Mouse (Mus musculus): Measurements from ENCODE around the gene Sh2b3.
A peak's percentile ranks its signal among the peaks of the same experiment; 100 is the strongest.

Gene Sh2b3

GRCm38 (mm10) chr5:121843138-121843905, 5.9 kb upstream of the Sh2b3 start:
- no peak for DNase-seq (ENCODE audit: low read depth, low spot score)

GRCm38 (mm10) chr5:121842665-121843118, 5.2 kb upstream of the Sh2b3 start:
- peak; percentile 78 for DNase-seq (ENCODE audit: low read depth, low spot score)

GRCm38 (mm10) chr5:121841973-121842372, 4.5 kb upstream of the Sh2b3 start:
- no peak for DNase-seq (ENCODE audit: low read depth, low spot score)

GRCm38 (mm10) chr5:121841516-121841915, 4.1 kb upstream of the Sh2b3 start:
- no peak for DNase-seq (ENCODE audit: low read depth, low spot score)

GRCm38 (mm10) chr5:121839128-121839473, 1.7 kb upstream of the Sh2b3 start:
- no peak for DNase-seq (ENCODE audit: low read depth, low spot score)

GRCm38 (mm10) chr5:121838341-121839127, 1.1 kb upstream of the Sh2b3 start:
- DNase-seq (ENCODE audit: low read depth, low spot score) = no peak

GRCm38 (mm10) chr5:121836692-121837415, 592 bp downstream of the Sh2b3 start:
- peak; percentile 92 for DNase-seq (ENCODE audit: low read depth, low spot score)

- DNase-seq (ENCODE audit: low read depth, low spot score) = no peak
Measured at GRCm38 (mm10) chr5:121835949-121836691, 1.3 kb downstream of the Sh2b3 start.

GRCm38 (mm10) chr5:121834991-121835747, 2.3 kb downstream of the Sh2b3 start:
- no peak for DNase-seq (ENCODE audit: low read depth, low spot score)

- no peak for DNase-seq (ENCODE audit: low read depth, low spot score)
Measured at GRCm38 (mm10) chr5:121834241-121834606, 3.2 kb downstream of the Sh2b3 start.

- DNase-seq (ENCODE audit: low read depth, low spot score) = peak; percentile 52
Measured at GRCm38 (mm10) chr5:121833572-121834240, 3.7 kb downstream of the Sh2b3 start.

GRCm38 (mm10) chr5:121833159-121833558, 4.3 kb downstream of the Sh2b3 start:
- no peak for DNase-seq (ENCODE audit: low read depth, low spot score)

GRCm38 (mm10) chr5:121832376-121833155, 4.9 kb downstream of the Sh2b3 start:
- DNase-seq (ENCODE audit: low read depth, low spot score) = no peak

- no peak for DNase-seq (ENCODE audit: low read depth, low spot score)
Measured at GRCm38 (mm10) chr5:121831002-121831601, 6.3 kb downstream of the Sh2b3 start.

GRCm38 (mm10) chr5:121828491-121829432, 8.7 kb downstream of the Sh2b3 start:
- DNase-seq (ENCODE audit: low read depth, low spot score) = peak; percentile 51

GRCm38 (mm10) chr5:121827876-121828275, 9.6 kb downstream of the Sh2b3 start:
- no peak for DNase-seq (ENCODE audit: low read depth, low spot score)

- DNase-seq (ENCODE audit: low read depth, low spot score) = no peak
Measured at GRCm38 (mm10) chr5:121825606-121826005, 11.8 kb downstream of the Sh2b3 start.

GRCm38 (mm10) chr5:121824121-121824520, 13.3 kb downstream of the Sh2b3 start:
- no peak for DNase-seq (ENCODE audit: low read depth, low spot score)
